Mouse (Mus musculus) erythroblast, embryonic 14.5 days (primary cell): Measurements from ENCODE around the gene Ptprr.

ENCODE experiments used
- GATA1 ChIP-seq: IDR thresholded peaks from 2 replicates; pipeline ENCODE4 v1.6.1; 2012; ENCODE audit warnings: low read length, inconsistent platforms, mixed read lengths
- TAL1 ChIP-seq: IDR thresholded peaks from 3 replicates; pipeline ENCODE4 v1.6.1; 2012; ENCODE audit warnings: low read length, inconsistent platforms, mixed read lengths

GRCm38 (mm10) chr10:116177390-116178179 is 159.6 kb downstream of the Ptprr start:
- TF ChIP-seq TAL1 (no peak), GATA1 (no peak)
